Mouse (Mus musculus) MEL (cell line): Measurements from ENCODE around the gene Ankrd34a. TPM values are rescaled to one million over a fixed set of nuclear protein-coding genes. Genes with fewer than 3 reads are reported as not detected.

Experiments
- DNase-seq: peaks from one replicate; pipeline ENCODE4 v3.0.0; 2011; ENCODE audit warnings: low read depth, low spot score
- H3K27ac ChIP-seq: 2 replicates; pipeline ENCODE4 v1.5.1; 2012; ENCODE audit warnings: low read depth, mild to moderate bottlenecking, control low read depth, low read length, moderate library complexity; ENCODE audit not compliant: control insufficient read depth
- H3K27me3 ChIP-seq, 2 experiments: fragments of 150-350 bp in 1 of 2; sonication (generic) in 1 of 2; 2 replicates each; pipeline ENCODE4 v1.6.1; 2012; ENCODE audit warnings: low read length in 2 of 2, mild to moderate bottlenecking in 2 of 2, improper control_type of control experiment in 1 of 2, moderate library complexity in 1 of 2; ENCODE audit not compliant: insufficient read depth in 2 of 2, control insufficient read depth in 1 of 2
- H3K36me3 ChIP-seq, 2 experiments: 2 replicates each; pipeline ENCODE4 v1.6.1; 2012 to 2014; ENCODE audit warnings: low read length in 2 of 2, improper control_type of control experiment in 1 of 2, inconsistent platforms in 1 of 2, mild to moderate bottlenecking in 1 of 2; ENCODE audit not compliant: insufficient read depth in 2 of 2, control insufficient read depth in 1 of 2
- H3K4me1 ChIP-seq, 2 experiments: fragments of 150-350 bp in 1 of 2; sonication (generic) in 1 of 2; 2 replicates each; pipeline ENCODE4 v1.6.1; 2012; ENCODE audit warnings: low read length in 2 of 2, improper control_type of control experiment in 1 of 2, mild to moderate bottlenecking in 1 of 2; ENCODE audit not compliant: insufficient read depth in 2 of 2, control insufficient read depth in 1 of 2
- H3K4me3 ChIP-seq, 2 experiments: fragments of 150-350 bp in 1 of 2; sonication (generic) in 1 of 2; 2 replicates each; pipeline ENCODE4 v1.5.1; 2012; ENCODE audit warnings: low read depth in 2 of 2, low read length in 2 of 2, mild to moderate bottlenecking in 2 of 2, moderate library complexity in 2 of 2, control low read depth in 1 of 2, improper control_type of control experiment in 1 of 2; ENCODE audit not compliant: control insufficient read depth in 1 of 2, insufficient read depth in 1 of 2
- H3K79me2 ChIP-seq: 2 replicates; pipeline ENCODE4 v1.6.1; 2012; ENCODE audit warnings: mild to moderate bottlenecking, low read length, moderate library complexity; ENCODE audit not compliant: control insufficient read depth, poor library complexity, insufficient read depth
- H3K9ac ChIP-seq: 2 replicates; pipeline ENCODE4 v1.6.1; 2012; ENCODE audit warnings: low read depth, mild to moderate bottlenecking, control low read depth, low read length, moderate library complexity; ENCODE audit not compliant: control insufficient read depth, poor library complexity, severe bottlenecking
- H3K9me3 ChIP-seq: fragments of 150-350 bp; sonication (generic); replicated peaks from 2 replicates; pipeline ENCODE4 v1.6.1; 2012; ENCODE audit warnings: mild to moderate bottlenecking, low read length, improper control_type of control experiment, moderate library complexity; ENCODE audit not compliant: insufficient read depth
- HCFC1 ChIP-seq: IDR thresholded peaks from 2 replicates; pipeline ENCODE4 v1.6.1; 2012; ENCODE audit warnings: low read depth, mild to moderate bottlenecking, inconsistent platforms, low read length, improper control_type of control experiment, moderate library complexity
- MAZ ChIP-seq: IDR thresholded peaks from 2 replicates; pipeline ENCODE4 v1.6.1; 2012; ENCODE audit warnings: low read depth, mild to moderate bottlenecking, inconsistent platforms, low read length, improper control_type of control experiment
- MXI1 ChIP-seq: IDR thresholded peaks from 2 replicates; pipeline ENCODE4 v1.6.1; 2011; ENCODE audit warnings: mild to moderate bottlenecking, low read depth, low read length, improper control_type of control experiment
- POLR2AphosphoS5 ChIP-seq: IDR thresholded peaks from 2 replicates; pipeline ENCODE4 v1.6.1; 2012; ENCODE audit warnings: low read depth, borderline replicate concordance, mild to moderate bottlenecking, inconsistent platforms, low read length, moderate library complexity, mixed read lengths
- RCOR1 ChIP-seq: IDR thresholded peaks from 2 replicates; pipeline ENCODE4 v1.6.1; 2012; ENCODE audit warnings: low read depth, mild to moderate bottlenecking, inconsistent platforms, low read length, improper control_type of control experiment
- TAL1 ChIP-seq: IDR thresholded peaks from 2 replicates; pipeline ENCODE4 v1.6.1; 2012; ENCODE audit warnings: mild to moderate bottlenecking, inconsistent platforms, low read length, moderate library complexity, mixed read lengths
- TCF12 ChIP-seq: IDR thresholded peaks from 2 replicates; pipeline ENCODE4 v1.6.1; 2014; ENCODE audit warnings: low read depth, mild to moderate bottlenecking, inconsistent platforms, low read length, improper control_type of control experiment, moderate library complexity
- ZC3H11A ChIP-seq: IDR thresholded peaks from 2 replicates; pipeline ENCODE4 v1.6.1; 2012; ENCODE audit warnings: low read depth, mild to moderate bottlenecking, inconsistent platforms, low read length, improper control_type of control experiment
- ZKSCAN1 ChIP-seq: IDR thresholded peaks from 2 replicates; pipeline ENCODE4 v1.6.1; 2012; ENCODE audit warnings: low read depth, mild to moderate bottlenecking, inconsistent platforms, low read length, improper control_type of control experiment, moderate library complexity
- polyA plus RNA-seq, 2 experiments: library from polyadenylated mRNA; stranded (reverse) in 1 of 2; unstranded in 1 of 2; fragments of >175 nt in 1 of 2; fragments of >200 nt in 1 of 2; gene quantifications; 2 replicates each; pipeline versions ENCODE4 v1.2.1 to v1.2.4; 2012; ENCODE audit warnings: low replicate concordance in 2 of 2, low read depth in 1 of 2; ENCODE audit not compliant: insufficient read length in 2 of 2, insufficient read depth in 1 of 2, missing spikeins in 1 of 2
- total RNA-seq: library from RNA; depleted of rRNA; stranded (reverse); fragments of 300-350 nt; gene quantifications from 2 replicates; pipeline ENCODE4 v1.2.3, GENCODE M21; 2012

Ankrd34a gene
- total and polyA plus RNA-seq, 3 experiments: 0.15 to 0.78 TPM; not detected in 1

GRCm38 (mm10) chr3:96551890-96552289 lies 44.5 kb upstream of the Ankrd34a start:
- Histone ChIP-seq H3K9ac (peak overlapping the region; percentile 43), H3K4me3 (peak overlapping the region; percentile 27 to 49), H3K79me2 (no peaks in the 10 kb centered on the region), H3K36me3 (peaks cover 0 to 32% of the 10 kb centered on the region in 2 experiments; a peak in 2 of 4 replicates), H3K27me3 (no peaks in the 10 kb centered on the region), H3K27ac (peak overlapping the region; percentile 6; the same call in 1 of the 2 replicates), H3K4me1 (peaks cover 23 to 40% of the 10 kb centered on the region in 2 experiments), H3K9me3 (no peaks in the 10 kb centered on the region)
- DNase-seq: peak; percentile 45
- TF ChIP-seq MXI1 (no peak), HCFC1 (no peak), RCOR1 (no peak)

- Histone ChIP-seq H3K4me1 (peaks cover 23 to 34% of the 10 kb centered on the region in 2 experiments), H3K4me3 (peak overlapping the region; percentile 37 to 39), H3K79me2 (peaks cover 13% of the 10 kb centered on the region), H3K9ac (peak overlapping the region; percentile 48), H3K27me3 (no peaks in the 10 kb centered on the region), H3K36me3 (peaks cover 0 to 32% of the 10 kb centered on the region in 2 experiments; a peak in 2 of 4 replicates), H3K9me3 (no peaks in the 10 kb centered on the region), H3K27ac (peak overlapping the region; percentile 55)
- peak; percentile 80 for DNase-seq
- no peak for TF ChIP-seq TCF12
- TF ChIP-seq ZKSCAN1: no peak
- no peak for TF ChIP-seq MAZ
- TF ChIP-seq MXI1: no peak
Observed at GRCm38 (mm10) chr3:96553601-96554000, 42.8 kb upstream of the Ankrd34a start.

- no peak for DNase-seq
- Histone ChIP-seq H3K9ac (peak overlapping the region; percentile 48), H3K79me2 (peaks cover 19% of the 10 kb centered on the region), H3K36me3 (peaks cover 0 to 32% of the 10 kb centered on the region in 2 experiments; a peak in 3 of 4 replicates), H3K4me1 (peaks cover 23 to 34% of the 10 kb centered on the region in 2 experiments), H3K9me3 (no peaks in the 10 kb centered on the region), H3K27ac (peak overlapping the region; percentile 55), H3K4me3 (peak overlapping the region; percentile 37 to 39), H3K27me3 (no peaks in the 10 kb centered on the region)
- TF ChIP-seq TAL1: no peak
- TF ChIP-seq POLR2AphosphoS5: no peak
- no peak for TF ChIP-seq ZC3H11A
Observed at GRCm38 (mm10) chr3:96554251-96554650, 42.2 kb upstream of the Ankrd34a start.
